Mouse (Mus musculus) hindbrain, embryonic 10.5 days (tissue): ENCODE results near the gene Agps. TPM values are rescaled to one million over a fixed set of nuclear protein-coding genes. Genes with fewer than 3 reads are reported as not detected.

Experiments
- DNase-seq: peaks from one replicate; pipeline ENCODE4 v3.0.0-alpha.2; 2017; ENCODE audit warnings: low spot score
- H3K27ac ChIP-seq: fragments of 300-500 bp; sonication (generic); 2 replicates; pipeline ENCODE4 v1.5.1; 2016; ENCODE audit warnings: mild to moderate bottlenecking, moderate library complexity
- H3K27me3 ChIP-seq: fragments of 300-500 bp; sonication (generic); 2 replicates; pipeline ENCODE4 v1.6.1; 2016; ENCODE audit warnings: mild to moderate bottlenecking; ENCODE audit not compliant: poor library complexity, insufficient read depth, severe bottlenecking
- H3K36me3 ChIP-seq: fragments of 300-500 bp; sonication (generic); 2 replicates; pipeline ENCODE4 v1.6.1; 2016; ENCODE audit warnings: mild to moderate bottlenecking, moderate library complexity
- H3K4me1 ChIP-seq: fragments of 300-500 bp; sonication (generic); replicated peaks from 2 replicates; pipeline ENCODE4 v1.6.1; 2016; ENCODE audit warnings: mild to moderate bottlenecking
- H3K4me3 ChIP-seq: fragments of 300-500 bp; sonication (generic); 2 replicates; pipeline ENCODE4 v1.5.1; 2016; ENCODE audit warnings: mild to moderate bottlenecking, moderate library complexity
- H3K9me3 ChIP-seq: fragments of 300-500 bp; sonication (generic); 2 replicates; pipeline ENCODE4 v1.6.1; 2016; ENCODE audit warnings: mild to moderate bottlenecking, moderate library complexity
- WGBS: fragments of 180-500 bp; shearing (Covaris S2); methylation state at CpG from one replicate; pipeline ENCODE4 v1.1.7; 2016; 5-methylcytosine and 5-hydroxymethylcytosine counted together
- polyA plus RNA-seq: library from polyadenylated mRNA; unstranded; fragments of >200 nt; fragmentation: Nextera tagmentation; extraction: Ambion mirVana; gene quantifications from 2 replicates; pipeline ENCODE4 v1.2.1, GENCODE M21; 2016

Gene Agps
- polyA plus RNA-seq, 1 experiment from 2014 or later = 38.1 TPM

DNA sequence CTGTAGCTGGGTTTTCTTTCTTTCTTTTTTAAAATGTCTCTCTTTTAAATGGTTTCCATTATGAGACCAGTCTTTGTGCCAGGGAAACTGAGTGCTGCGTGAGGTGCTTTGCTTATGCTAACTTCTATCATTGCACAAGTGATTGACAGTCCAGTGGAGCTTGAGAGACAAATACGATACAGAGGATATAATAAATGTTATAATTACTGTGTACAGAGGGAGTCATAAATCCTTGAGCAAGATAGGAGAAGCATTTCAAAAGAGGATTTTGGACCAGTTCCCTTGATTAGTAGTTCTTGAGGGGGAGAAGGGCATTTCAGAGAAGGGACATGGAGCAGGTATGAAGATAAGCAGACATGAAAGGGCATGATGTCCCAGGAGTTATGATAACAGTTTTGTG, 10.3 kb downstream of the Agps start:
- no peak overlapping the region for H3K27ac ChIP-seq
- H3K36me3 ChIP-seq = no peaks in the 10 kb centered on the region
- H3K4me1 ChIP-seq = peaks cover 11% of the 10 kb centered on the region; the same call in 1 of the 2 replicates
- DNase-seq = no peak
- H3K4me3 ChIP-seq = no peak overlapping the region
- H3K9me3 ChIP-seq = no peaks in the 10 kb centered on the region
- H3K27me3 ChIP-seq = no peaks in the 10 kb centered on the region
- 96% methylated on average over 2 of the region's 2 CpGs for WGBS

DNA sequence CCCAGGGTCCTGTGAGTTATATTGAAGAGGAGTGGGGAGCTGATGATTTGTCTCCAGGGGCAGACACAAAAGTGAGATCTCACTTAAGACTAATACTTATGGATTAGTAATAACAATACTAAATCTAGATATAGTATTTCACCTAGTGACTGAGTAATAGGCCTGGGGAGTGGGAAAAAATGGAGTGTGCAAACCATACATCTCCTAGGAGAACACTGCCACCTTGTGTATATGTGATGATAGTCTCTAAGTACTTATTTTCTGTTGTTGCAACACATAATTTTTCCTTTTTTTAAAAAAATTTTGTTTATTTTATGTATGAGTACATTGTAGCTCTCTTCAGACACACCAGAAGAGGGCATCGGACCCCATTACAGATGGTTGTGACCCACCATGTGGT, 15.7 kb downstream of the Agps start:
- H3K27me3 ChIP-seq = no peaks in the 10 kb centered on the region
- no peak overlapping the region for H3K27ac ChIP-seq
- H3K9me3 ChIP-seq = no peaks in the 10 kb centered on the region
- peaks cover 10% of the 10 kb centered on the region; the same call in 1 of the 2 replicates for H3K4me1 ChIP-seq
- no peak overlapping the region for H3K4me3 ChIP-seq
- H3K36me3 ChIP-seq = no peaks in the 10 kb centered on the region
- DNase-seq = no peak
- WGBS = 89% methylated on average over 1 of the region's 1 CpGs

- 92% methylated on average over 2 of the region's 2 CpGs for WGBS
Measured at GRCm38 (mm10) chr2:75852483-75852882, 20.5 kb downstream of the Agps start.

DNA sequence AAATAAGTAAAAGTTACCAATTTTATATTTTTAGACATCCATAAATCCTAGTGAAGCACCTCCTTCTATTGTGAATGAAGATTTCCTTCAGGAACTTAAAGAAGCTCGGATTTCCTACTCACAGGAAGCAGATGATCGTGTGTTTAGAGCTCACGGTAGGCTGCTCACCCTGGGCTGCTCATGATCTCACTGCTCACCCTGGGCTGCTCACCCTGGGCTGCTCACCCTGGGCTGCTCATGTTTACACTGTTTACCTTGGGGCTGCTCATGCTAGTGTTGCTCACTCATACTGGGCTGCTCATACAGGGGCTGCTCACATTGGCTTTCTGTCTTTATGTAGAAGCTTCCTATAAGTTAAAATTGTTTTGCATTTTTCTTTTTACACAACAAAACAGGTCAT, 22.2 kb downstream of the Agps start:
- WGBS = 59% methylated on average over 3 of the region's 3 CpGs
- no peaks in the 10 kb centered on the region for H3K27me3 ChIP-seq

More at GRCm38 (mm10) chr2:75852483-75852882, 20.5 kb downstream of the Agps start:
- Histone ChIP-seq H3K4me1 (no peaks in the 10 kb centered on the region), H3K9me3 (no peaks in the 10 kb centered on the region), H3K36me3 (peaks cover 15% of the 10 kb centered on the region), H3K27me3 (no peaks in the 10 kb centered on the region), H3K4me3 (no peak overlapping the region), H3K27ac (no peak overlapping the region)
- DNase-seq = no peak

DNA sequence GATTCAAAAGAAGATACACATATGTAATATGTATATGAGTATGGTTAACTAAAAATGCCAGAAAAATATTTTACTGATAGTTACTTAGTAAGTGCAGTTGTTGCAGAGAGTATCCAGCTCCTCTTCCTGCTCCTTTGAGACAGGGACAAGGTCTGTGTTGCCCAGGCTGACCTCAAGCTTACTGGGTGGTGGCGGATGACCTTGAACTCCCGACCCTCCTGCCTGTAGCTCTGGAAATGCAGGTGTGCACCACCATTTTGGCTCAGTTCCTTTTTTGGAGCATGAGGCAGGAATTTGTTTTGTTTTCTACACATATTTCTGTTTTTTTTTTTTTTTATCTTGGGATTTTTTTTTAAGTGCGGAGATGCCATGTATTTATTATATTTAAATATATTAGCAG, 29.1 kb downstream of the Agps start:
- Histone ChIP-seq H3K27me3 (no peaks in the 10 kb centered on the region), H3K4me1 (no peaks in the 10 kb centered on the region), H3K27ac (no peak overlapping the region), H3K9me3 (no peaks in the 10 kb centered on the region), H3K4me3 (no peak overlapping the region), H3K36me3 (peaks cover 49% of the 10 kb centered on the region)
- 96% methylated on average over 3 of the region's 3 CpGs for WGBS
- DNase-seq = no peak

More for the DNA sequence above, 22.2 kb downstream of the Agps start:
- no peak overlapping the region for H3K27ac ChIP-seq
- no peak overlapping the region for H3K4me3 ChIP-seq
- H3K9me3 ChIP-seq = no peaks in the 10 kb centered on the region
- H3K36me3 ChIP-seq = peaks cover 31% of the 10 kb centered on the region
- no peaks in the 10 kb centered on the region for H3K4me1 ChIP-seq
- no peak for DNase-seq

DNA sequence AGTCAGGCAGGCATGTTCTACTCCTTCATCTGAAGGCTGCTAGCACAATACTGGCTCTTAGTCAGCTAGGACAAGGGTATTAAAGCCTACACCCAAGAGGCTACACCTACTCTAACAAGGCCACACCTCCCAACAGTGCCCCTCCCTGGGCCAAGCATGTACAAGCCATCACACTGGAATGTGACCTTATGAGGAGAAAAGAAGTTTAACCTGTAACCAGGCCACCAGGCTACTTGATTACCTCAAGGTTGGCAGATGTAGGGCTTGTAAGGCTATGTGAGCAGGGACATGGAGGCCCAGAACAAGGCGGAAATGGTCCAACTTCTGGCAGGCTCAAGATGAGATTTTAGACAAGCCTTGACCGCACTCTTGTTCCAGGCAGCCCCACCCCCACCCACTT, 37.6 kb downstream of the Agps start:
- Histone ChIP-seq H3K27ac (no peak overlapping the region), H3K4me3 (no peak overlapping the region), H3K9me3 (no peaks in the 10 kb centered on the region), H3K4me1 (peaks cover 10% of the 10 kb centered on the region; the same call in 1 of the 2 replicates), H3K27me3 (no peaks in the 10 kb centered on the region), H3K36me3 (peaks cover 38% of the 10 kb centered on the region)
- DNase-seq = no peak
- WGBS = 87% methylated on average over 2 of the region's 2 CpGs

GRCm38 (mm10) chr2:75874008-75874559, 42.1 kb downstream of the Agps start:
- peaks cover 46% of the 10 kb centered on the region for H3K36me3 ChIP-seq
- 51% methylated on average over 3 of the region's 3 CpGs for WGBS
- H3K9me3 ChIP-seq = no peaks in the 10 kb centered on the region
- H3K4me1 ChIP-seq = peaks cover 10% of the 10 kb centered on the region; the same call in 1 of the 2 replicates
- DNase-seq = no peak
- no peaks in the 10 kb centered on the region for H3K27me3 ChIP-seq
- no peak overlapping the region for H3K27ac ChIP-seq
- H3K4me3 ChIP-seq = no peak overlapping the region

DNA sequence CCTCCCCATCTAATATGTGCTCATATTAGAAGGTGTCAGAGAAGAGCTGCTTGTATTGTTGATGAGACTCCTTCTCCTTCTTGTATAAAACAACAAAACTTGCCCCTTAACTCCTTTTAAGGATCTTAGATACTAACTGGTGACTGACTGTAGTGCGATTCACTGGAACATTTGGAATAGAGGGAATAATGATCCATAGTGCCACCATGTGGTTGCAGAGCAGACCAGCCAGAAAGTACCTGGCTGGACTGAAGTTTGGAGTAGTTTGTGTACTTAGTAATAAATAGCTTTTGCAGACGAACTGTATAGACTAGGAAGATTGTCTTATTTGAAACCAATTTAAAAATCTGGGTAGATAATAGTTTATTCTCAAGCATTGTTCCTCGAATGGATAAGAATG, 47.8 kb downstream of the Agps start:
- DNase-seq = no peak
- Histone ChIP-seq H3K36me3 (peaks cover 26% of the 10 kb centered on the region), H3K27me3 (no peaks in the 10 kb centered on the region), H3K27ac (no peak overlapping the region), H3K9me3 (no peaks in the 10 kb centered on the region), H3K4me3 (no peak overlapping the region), H3K4me1 (no peaks in the 10 kb centered on the region)
- 63% methylated on average over 3 of the region's 3 CpGs for WGBS

GRCm38 (mm10) chr2:75883543-75883942, 51.6 kb downstream of the Agps start:
- H3K27ac ChIP-seq = no peak overlapping the region
- H3K4me3 ChIP-seq = no peak overlapping the region
- DNase-seq = peak; percentile 44
- H3K4me1 ChIP-seq = no peaks in the 10 kb centered on the region
- WGBS = 68% methylated on average over 1 of the region's 1 CpGs
- H3K36me3 ChIP-seq = peaks cover 11% of the 10 kb centered on the region
- H3K27me3 ChIP-seq = no peaks in the 10 kb centered on the region
- H3K9me3 ChIP-seq = no peaks in the 10 kb centered on the region

DNA sequence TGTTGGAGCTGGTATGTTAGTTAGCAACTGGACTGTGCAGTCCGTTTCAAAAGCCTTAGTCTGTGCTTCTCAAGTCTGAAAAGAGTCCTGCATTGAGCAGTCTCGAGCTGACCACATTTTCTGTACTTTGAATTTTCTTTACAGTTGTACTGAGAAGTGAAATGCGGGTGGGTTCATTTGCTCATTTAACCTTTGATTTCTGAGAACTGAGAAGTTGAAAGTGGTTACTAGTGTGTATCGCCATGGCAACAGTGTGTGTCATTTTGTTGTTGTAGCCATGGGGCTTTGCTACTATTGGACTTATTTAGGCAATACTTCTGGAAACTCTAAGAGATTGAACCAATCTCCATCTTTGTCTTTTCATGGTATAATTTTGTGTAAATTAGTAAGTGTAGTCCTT, 60.0 kb downstream of the Agps start:
- Histone ChIP-seq H3K36me3 (peaks cover 14% of the 10 kb centered on the region), H3K27me3 (no peaks in the 10 kb centered on the region), H3K4me3 (no peak overlapping the region), H3K4me1 (no peaks in the 10 kb centered on the region), H3K9me3 (no peaks in the 10 kb centered on the region), H3K27ac (no peak overlapping the region)
- DNase-seq = no peak
- 70% methylated on average over 4 of the region's 4 CpGs for WGBS

DNA sequence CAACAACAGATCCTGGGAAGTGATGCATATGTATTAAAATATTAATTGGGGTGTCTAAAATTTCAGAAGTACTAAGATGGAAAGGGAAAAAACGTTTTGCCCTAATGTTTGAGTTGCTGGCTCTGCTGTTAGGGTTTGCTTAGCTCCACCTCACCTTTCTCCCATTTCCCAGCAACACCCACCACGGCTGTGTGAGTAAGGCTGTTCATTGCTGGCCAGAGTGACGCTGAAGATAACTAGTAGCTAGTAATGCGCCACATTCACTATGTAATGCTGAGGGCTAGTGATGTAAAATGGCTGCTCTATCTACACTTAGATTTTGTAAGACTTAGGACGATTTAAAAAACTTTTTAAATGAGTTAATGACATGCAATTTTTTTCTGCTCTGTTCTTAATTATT, 63.7 kb downstream of the Agps start:
- Histone ChIP-seq H3K27me3 (no peaks in the 10 kb centered on the region), H3K9me3 (peaks cover 3% of the 10 kb centered on the region), H3K36me3 (peaks cover 23% of the 10 kb centered on the region), H3K4me3 (no peak overlapping the region), H3K4me1 (no peaks in the 10 kb centered on the region), H3K27ac (no peak overlapping the region)
- no peak for DNase-seq
- 92% methylated on average over 5 of the region's 5 CpGs for WGBS

- no peak overlapping the region for H3K27ac ChIP-seq
- H3K36me3 ChIP-seq = peaks cover 38% of the 10 kb centered on the region
- no peaks in the 10 kb centered on the region for H3K4me1 ChIP-seq
- peaks cover 3% of the 10 kb centered on the region for H3K9me3 ChIP-seq
- DNase-seq = no peak
- 89% methylated on average over 1 of the region's 1 CpGs for WGBS
- H3K27me3 ChIP-seq = no peaks in the 10 kb centered on the region
- H3K4me3 ChIP-seq = no peak overlapping the region
Measured at GRCm38 (mm10) chr2:75900281-75900680, 68.3 kb downstream of the Agps start.

DNA sequence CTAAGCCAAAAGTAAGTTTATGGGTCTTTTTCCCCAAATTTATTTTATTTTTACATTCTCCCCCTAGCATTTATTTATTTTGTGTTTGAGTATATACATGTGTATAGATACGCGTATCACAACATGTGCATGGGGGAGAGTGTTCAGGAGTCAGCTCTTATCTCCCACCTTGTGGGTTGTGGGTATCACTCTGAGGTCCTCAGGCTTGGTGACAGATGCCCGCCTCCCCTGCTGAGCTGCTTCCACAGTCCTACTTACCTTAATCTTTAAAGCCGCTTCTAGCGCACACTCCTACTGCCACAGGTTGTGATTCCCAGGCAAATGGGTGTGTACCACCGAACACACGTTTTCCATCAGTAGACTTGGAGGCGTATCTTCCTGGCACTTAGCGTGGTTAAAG, 69.9 kb downstream of the Agps start:
- Histone ChIP-seq H3K4me3 (no peak overlapping the region), H3K27me3 (no peaks in the 10 kb centered on the region), H3K36me3 (peaks cover 42% of the 10 kb centered on the region), H3K9me3 (peaks cover 3% of the 10 kb centered on the region), H3K27ac (no peak overlapping the region), H3K4me1 (no peaks in the 10 kb centered on the region)
- WGBS = 93% methylated on average over 9 of the region's 9 CpGs
- DNase-seq = no peak

- no peaks in the 10 kb centered on the region for H3K27me3 ChIP-seq
- no peak overlapping the region for H3K27ac ChIP-seq
- no peak overlapping the region for H3K4me3 ChIP-seq
- no peaks in the 10 kb centered on the region for H3K9me3 ChIP-seq
- no peak for DNase-seq
- H3K4me1 ChIP-seq = no peaks in the 10 kb centered on the region
- peaks cover 56% of the 10 kb centered on the region for H3K36me3 ChIP-seq
- WGBS = 93% methylated on average over 1 of the region's 1 CpGs
Measured at GRCm38 (mm10) chr2:75907142-75907541, 75.2 kb downstream of the Agps start.
